In genomic region chr4:125656031-125656430, GRCm38 (mm10) we compare ENCODE assay signal across 19 mouse cellular contexts.
"Had no signal": no experiment of that assay in that cellular context is flagged by ENCODE, and none has a peak within 500 bp of the region (broad histone marks: within the 10 kb centered on the region; RNA-seq: fewer than 3 reads in every experiment).

No protein-coding gene starts in this region.

- ATAC-seq: liver, postnatal 0 days; lung, postnatal 0 days; midbrain, embryonic 13.5 days had no signal

- H3K4me2 ChIP-seq: lung, embryonic 15.5 days; midbrain, embryonic 11.5 days; midbrain, embryonic 13.5 days; neural tube, embryonic 12.5 days had no signal

- H3K36me3 ChIP-seq: lung, embryonic 15.5 days; neural tube, embryonic 12.5 days had no signal

- H3K9ac ChIP-seq: liver, postnatal 0 days; lung, embryonic 15.5 days; midbrain, embryonic 13.5 days; neural tube, embryonic 12.5 days had no signal

- H3K4me1 ChIP-seq: lung, embryonic 15.5 days; megakaryocyte, embryonic 14.5 days had no signal

- H3K27ac ChIP-seq: lung, embryonic 15.5 days; macrophage; midbrain, embryonic 13.5 days; neural tube, embryonic 12.5 days had no signal

- H3K27me3 ChIP-seq: lung, embryonic 15.5 days had no signal

- H3K9me3 ChIP-seq: lung, embryonic 15.5 days; megakaryocyte, embryonic 14.5 days; midbrain, embryonic 13.5 days; neural tube, embryonic 12.5 days had no signal

- H3K4me3 ChIP-seq: lung, embryonic 15.5 days; megakaryocyte, embryonic 14.5 days; midbrain, embryonic 13.5 days; neural tube, embryonic 12.5 days had no signal

- DNase-seq: liver, postnatal 0 days; lung, adult 2 months; lung, postnatal 14 days; lung, postnatal 36 days; retina, postnatal 1 day; right cerebral cortex, adult 18-20 months; right cerebral cortex, postnatal 25 days; right cerebral cortex, postnatal 4 days; spleen, adult 18-20 months; thymus, adult 18-20 months; thymus, postnatal 14 days; thymus, postnatal 36 days had no signal
